Mouse (Mus musculus): ENCODE results near the gene Copz1.

- TF ChIP-seq CTCF (IDR thresholded peaks at IDR 0.05; ENCODE audit: low read depth), result no peak
- TF ChIP-seq EP300 (IDR thresholded peaks at IDR 0.05; ENCODE audit: low read depth), result no peak
These were observed 30.0 kb downstream of the Copz1 start for GRCm38 (mm10) chr15:103302341-103303021.
